In genomic region chr4:122831888-122832287, GRCm38 (mm10) we compare ENCODE assay signal across 16 mouse cellular contexts. TPM values are rescaled to one million over a fixed set of nuclear protein-coding genes. Genes with fewer than 3 reads are reported as not detected.
DNase-seq lines count a peak whose midpoint lies in the region; ATAC-seq lines count a peak whose summit lies in the region.
"Had no signal": no experiment of that assay in that cellular context is flagged by ENCODE, and none has a peak within 500 bp of the region (broad histone marks: within the 10 kb centered on the region; RNA-seq: fewer than 3 reads in every experiment).

No protein-coding gene starts in this region.

- peak; percentile 88 for ATAC-seq in forebrain, embryonic 11.5 days (replicated peaks; ENCODE audit: low FRiP score)
- ATAC-seq in forebrain, embryonic 15.5 days (replicated peaks): no peak; the same call in 1 of the 2 replicates
- ATAC-seq in embryonic facial prominence, embryonic 14.5 days (ENCODE audit: low read depth): no peak
- ATAC-seq: Patski had no signal

- peak overlapping the region; percentile 83 for H3K27ac ChIP-seq in forebrain, embryonic 11.5 days (ENCODE audit: low read depth, low read length)
- H3K27ac ChIP-seq in forebrain, embryonic 15.5 days (replicated peaks): no peak overlapping the region
- H3K27ac ChIP-seq in embryonic facial prominence, embryonic 14.5 days (replicated peaks; ENCODE audit: low read depth, low read length): no peak overlapping the region
- H3K27ac ChIP-seq: heart, embryonic 10.5 days; limb, embryonic 15.5 days; neural tube, embryonic 13.5 days had no signal

- no peaks in the 10 kb centered on the region for H3K27me3 ChIP-seq in forebrain, embryonic 11.5 days (ENCODE audit: control insufficient read depth, insufficient read depth, low read length)
- no peaks in the 10 kb centered on the region for H3K27me3 ChIP-seq in forebrain, embryonic 15.5 days
- H3K27me3 ChIP-seq in embryonic facial prominence, embryonic 14.5 days (replicated peaks; ENCODE audit: control insufficient read depth, insufficient read depth, low read length): no peaks in the 10 kb centered on the region
- H3K27me3 ChIP-seq: limb, embryonic 15.5 days; neural tube, embryonic 13.5 days had no signal

- peak; percentile 73 for DNase-seq in forebrain, embryonic 11.5 days (ENCODE audit: low spot score)
- DNase-seq in R1 (ENCODE audit: low read depth, low spot score) (peak; percentile 23), adipocyte (ENCODE audit: low spot score) (no peak)
- peak; percentile 29 for DNase-seq in embryonic facial prominence, embryonic 14.5 days (ENCODE audit: low spot score)
- DNase-seq in mesoderm, embryonic 11.5 days (ENCODE audit: low read depth, low spot score): peak; percentile 63
- no peak for DNase-seq in layer of hippocampus, adult 9-10 months (ENCODE audit: low spot score)
- DNase-seq in heart, adult 9 months (ENCODE audit: low spot score in 2 of 2): no peak
- DNase-seq: cerebellum, postnatal 14 days; heart, postnatal 4 days; kidney, adult 11 months; lung, embryonic 14.5 days had no signal

- H3K9me3 ChIP-seq in forebrain, embryonic 11.5 days (ENCODE audit: control insufficient read depth, low read length): no peaks in the 10 kb centered on the region
- no peaks in the 10 kb centered on the region for H3K9me3 ChIP-seq in forebrain, embryonic 15.5 days
- H3K9me3 ChIP-seq in embryonic facial prominence, embryonic 14.5 days (ENCODE audit: control insufficient read depth, low read length): no peaks in the 10 kb centered on the region
- H3K9me3 ChIP-seq: heart, embryonic 10.5 days; limb, embryonic 15.5 days; neural tube, embryonic 13.5 days had no signal

- WGBS in forebrain, embryonic 11.5 days: 10% methylated on average over 1 of the region's 1 CpGs
- WGBS in forebrain, embryonic 15.5 days: 6% methylated on average over 1 of the region's 1 CpGs
- 52% methylated on average over 1 of the region's 1 CpGs for whole genome bisulfite sequencing in embryonic facial prominence, embryonic 14.5 days

- H3K4me2 ChIP-seq in forebrain, embryonic 11.5 days (ENCODE audit: low read depth, low read length, severe bottlenecking): no peak overlapping the region
- H3K4me2 ChIP-seq in forebrain, embryonic 15.5 days (replicated peaks): no peak overlapping the region
- H3K4me2 ChIP-seq in embryonic facial prominence, embryonic 14.5 days (ENCODE audit: low read depth, low read length): no peak overlapping the region
- H3K4me2 ChIP-seq: limb, embryonic 15.5 days; lung, embryonic 14.5 days; neural tube, embryonic 13.5 days had no signal

- no peak overlapping the region for H3K9ac ChIP-seq in forebrain, embryonic 11.5 days (ENCODE audit: low read length)
- H3K9ac ChIP-seq in forebrain, embryonic 15.5 days (replicated peaks): no peak overlapping the region
- H3K9ac ChIP-seq in embryonic facial prominence, embryonic 14.5 days (ENCODE audit: low read depth, low read length): no peak overlapping the region
- H3K9ac ChIP-seq: limb, embryonic 15.5 days; lung, embryonic 14.5 days; neural tube, embryonic 13.5 days had no signal

- H3K36me3 ChIP-seq in forebrain, embryonic 11.5 days (ENCODE audit: control insufficient read depth, insufficient read depth, low read length): no peaks in the 10 kb centered on the region
- H3K36me3 ChIP-seq in forebrain, embryonic 15.5 days: no peaks in the 10 kb centered on the region
- no peaks in the 10 kb centered on the region for H3K36me3 ChIP-seq in embryonic facial prominence, embryonic 14.5 days (ENCODE audit: control insufficient read depth, insufficient read depth, low read length)
- H3K36me3 ChIP-seq: heart, embryonic 10.5 days; limb, embryonic 15.5 days; neural tube, embryonic 13.5 days had no signal

- peaks cover 12% of the 10 kb centered on the region; the same call in 1 of the 2 replicates for H3K4me1 ChIP-seq in forebrain, embryonic 11.5 days (replicated peaks; ENCODE audit: control insufficient read depth, insufficient read depth, low read length)
- peaks cover 21% of the 10 kb centered on the region for H3K4me1 ChIP-seq in forebrain, embryonic 15.5 days
- H3K4me1 ChIP-seq in embryonic facial prominence, embryonic 14.5 days (ENCODE audit: control insufficient read depth, insufficient read depth, low read length): 0 out of 2 replicates have a peak, but pooled peaks cover 4% of the 10 kb centered on the region

- no peak overlapping the region for H3K4me3 ChIP-seq in forebrain, embryonic 11.5 days (ENCODE audit: low read depth, low read length)
- no peak overlapping the region for H3K4me3 ChIP-seq in forebrain, embryonic 15.5 days
- no peak overlapping the region for H3K4me3 ChIP-seq in embryonic facial prominence, embryonic 14.5 days (ENCODE audit: low read depth, low read length)
- H3K4me3 ChIP-seq: heart, embryonic 10.5 days; limb, embryonic 15.5 days; neural tube, embryonic 13.5 days had no signal

RNA-seq across cellular contexts. Expression of gene Ppt1, which starts 4.2 kb away (rescaled TPM):
- polyA plus RNA-seq in forebrain, embryonic 11.5 days (2014; fragmentation: Nextera tagmentation; extraction: Ambion mirVana): 76.4 and 81.0 TPM in 2 replicates
- 71.6 and 73.6 TPM in 2 replicates for polyA plus RNA-seq in forebrain, embryonic 15.5 days (2015; fragmentation: Nextera tagmentation; extraction: Ambion mirVana)
- 61.3 and 67.2 TPM in 2 replicates for polyA plus RNA-seq in embryonic facial prominence, embryonic 14.5 days (2014; fragmentation: Nextera tagmentation; extraction: Ambion mirVana)

RNA-seq across cellular contexts. Expression of gene Cap1, which starts 54.0 kb away (rescaled TPM):
- polyA plus RNA-seq in forebrain, embryonic 11.5 days (2014; fragmentation: Nextera tagmentation; extraction: Ambion mirVana): 69.4 and 73.9 TPM in 2 replicates
- 62.4 and 62.9 TPM in 2 replicates for polyA plus RNA-seq in forebrain, embryonic 15.5 days (2015; fragmentation: Nextera tagmentation; extraction: Ambion mirVana)
- polyA plus RNA-seq in embryonic facial prominence, embryonic 14.5 days (2014; fragmentation: Nextera tagmentation; extraction: Ambion mirVana): 70.2 and 74.6 TPM in 2 replicates

Comparison
In these comparisons a context has a peak if more than half of its experiments do, and no peak if none do; other contexts are left out.
1. DNase-seq: peak in forebrain, embryonic 11.5 days (single experiment), R1 (single experiment), embryonic facial prominence, embryonic 14.5 days (single experiment) and mesoderm, embryonic 11.5 days (single experiment); none in layer of hippocampus, adult 9-10 months (single experiment), heart, adult 9 months (0 of 2) and adipocyte (single experiment).